Mouse (Mus musculus) lung, embryonic 16.5 days (tissue): ENCODE measurements around the gene Fkbp5. TPM values are rescaled to one million over a fixed set of nuclear protein-coding genes. Genes with fewer than 3 reads are reported as not detected.
A peak's percentile ranks its signal among the peaks of the same experiment; 100 is the strongest.

Experiments used
- ATAC-seq: fragments of 200-750 bp; cut with Nextera tagmentation; 2 replicates; pipeline ENCODE4 v1.8.0; 2017; ENCODE audit warnings: low read depth, mild to moderate bottlenecking, moderate library complexity
- H3K27ac ChIP-seq: fragments of 300-500 bp; sonication (generic); 2 replicates; pipeline ENCODE4 v1.5.1; 2014; ENCODE audit warnings: mild to moderate bottlenecking, control low read depth, low read length
- H3K27me3 ChIP-seq: fragments of 300-500 bp; sonication (generic); 2 replicates; pipeline ENCODE4 v1.6.1; 2014; ENCODE audit warnings: low read depth, low read length, mixed read lengths; ENCODE audit not compliant: control insufficient read depth, insufficient read depth
- H3K36me3 ChIP-seq: fragments of 300-500 bp; sonication (generic); 2 replicates; pipeline ENCODE4 v1.6.1; 2014; ENCODE audit warnings: low read length; ENCODE audit not compliant: control insufficient read depth, insufficient read depth
- H3K4me1 ChIP-seq: fragments of 300-500 bp; sonication (generic); replicated peaks from 2 replicates; pipeline ENCODE4 v1.6.1; 2014; ENCODE audit warnings: low read length, mixed read lengths; ENCODE audit not compliant: control insufficient read depth, insufficient read depth
- H3K4me2 ChIP-seq: fragments of 300-500 bp; sonication (generic); 2 replicates; pipeline ENCODE4 v1.6.1; 2014; ENCODE audit warnings: low read depth, low read length, control low read depth
- H3K4me3 ChIP-seq: fragments of 300-500 bp; sonication (generic); 2 replicates; pipeline ENCODE4 v1.5.1; 2014; ENCODE audit warnings: mild to moderate bottlenecking, low read length, control low read depth
- H3K9ac ChIP-seq: fragments of 300-500 bp; sonication (generic); 2 replicates; pipeline ENCODE4 v1.6.1; 2014; ENCODE audit warnings: low read length, control low read depth
- H3K9me3 ChIP-seq: fragments of 300-500 bp; sonication (generic); 2 replicates; pipeline ENCODE4 v1.6.1; 2016; ENCODE audit warnings: low read length; ENCODE audit not compliant: control insufficient read depth
- WGBS: fragments of 180-500 bp; shearing (Covaris S2); extraction: QIAGEN DNeasy Blood & Tissue Kit; methylation state at CpG from one replicate; pipeline ENCODE4 v1.1.7; 2014; 5-methylcytosine and 5-hydroxymethylcytosine counted together
- polyA plus RNA-seq: library from polyadenylated mRNA; unstranded; fragments of >200 nt; fragmentation: Nextera tagmentation; extraction: Ambion mirVana; gene quantifications from 2 replicates; pipeline ENCODE4 v1.2.1, GENCODE M21; 2015

Fkbp5 gene
- polyA plus RNA-seq, 1 experiment from 2014 or later = 38.5 TPM

GRCm38 (mm10) chr17:28499190-28499589, 18.1 kb downstream of the Fkbp5 start:
- Histone ChIP-seq H3K4me3 (no peak overlapping the region), H3K27ac (no peak overlapping the region), H3K36me3 (no peaks in the 10 kb centered on the region), H3K9ac (no peak overlapping the region), H3K9me3 (no peaks in the 10 kb centered on the region), H3K4me2 (no peak overlapping the region), H3K4me1 (no peaks in the 10 kb centered on the region), H3K27me3 (no peaks in the 10 kb centered on the region)
- no peak for ATAC-seq
- WGBS = 62% methylated on average over 2 of the region's 2 CpGs

DNA sequence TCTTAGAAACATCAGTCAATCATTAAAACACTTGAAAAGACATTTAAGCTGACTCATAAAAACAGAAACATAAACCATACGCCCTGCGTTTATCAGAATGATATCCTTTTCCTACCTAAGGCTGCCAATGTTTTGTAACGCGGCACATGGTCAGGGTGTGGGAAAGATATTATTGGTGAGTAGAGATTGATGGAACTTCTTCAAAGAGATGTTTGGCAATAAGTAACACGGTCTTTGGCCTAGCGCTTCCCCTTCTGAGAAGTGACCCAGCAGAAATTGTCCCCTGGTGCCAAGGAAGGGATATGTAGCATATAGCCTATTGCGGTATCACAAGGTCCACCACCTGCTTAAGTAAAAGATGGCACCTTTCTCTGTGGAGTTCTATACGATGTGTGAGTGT, 21.5 kb downstream of the Fkbp5 start:
- WGBS = 79% methylated on average over 8 of the region's 8 CpGs
- H3K9ac ChIP-seq = no peak overlapping the region
- H3K4me1 ChIP-seq = no peaks in the 10 kb centered on the region
- no peaks in the 10 kb centered on the region for H3K27me3 ChIP-seq
- H3K36me3 ChIP-seq = no peaks in the 10 kb centered on the region
- H3K4me2 ChIP-seq = no peak overlapping the region
- no peaks in the 10 kb centered on the region for H3K9me3 ChIP-seq
- no peak overlapping the region for H3K4me3 ChIP-seq
- no peak overlapping the region for H3K27ac ChIP-seq
- ATAC-seq = no peak

GRCm38 (mm10) chr17:28491035-28491770, 26.1 kb downstream of the Fkbp5 start:
- WGBS = 68% methylated on average over 14 of the region's 14 CpGs
- no peaks in the 10 kb centered on the region for H3K9me3 ChIP-seq
- no peak overlapping the region for H3K9ac ChIP-seq
- no peaks in the 10 kb centered on the region for H3K27me3 ChIP-seq
- H3K4me1 ChIP-seq = peaks cover 3% of the 10 kb centered on the region; the same call in 1 of the 2 replicates
- H3K4me2 ChIP-seq = no peak overlapping the region
- no peak overlapping the region for H3K4me3 ChIP-seq
- ATAC-seq = peak; percentile 57
- H3K36me3 ChIP-seq = no peaks in the 10 kb centered on the region
- no peak overlapping the region for H3K27ac ChIP-seq

DNA sequence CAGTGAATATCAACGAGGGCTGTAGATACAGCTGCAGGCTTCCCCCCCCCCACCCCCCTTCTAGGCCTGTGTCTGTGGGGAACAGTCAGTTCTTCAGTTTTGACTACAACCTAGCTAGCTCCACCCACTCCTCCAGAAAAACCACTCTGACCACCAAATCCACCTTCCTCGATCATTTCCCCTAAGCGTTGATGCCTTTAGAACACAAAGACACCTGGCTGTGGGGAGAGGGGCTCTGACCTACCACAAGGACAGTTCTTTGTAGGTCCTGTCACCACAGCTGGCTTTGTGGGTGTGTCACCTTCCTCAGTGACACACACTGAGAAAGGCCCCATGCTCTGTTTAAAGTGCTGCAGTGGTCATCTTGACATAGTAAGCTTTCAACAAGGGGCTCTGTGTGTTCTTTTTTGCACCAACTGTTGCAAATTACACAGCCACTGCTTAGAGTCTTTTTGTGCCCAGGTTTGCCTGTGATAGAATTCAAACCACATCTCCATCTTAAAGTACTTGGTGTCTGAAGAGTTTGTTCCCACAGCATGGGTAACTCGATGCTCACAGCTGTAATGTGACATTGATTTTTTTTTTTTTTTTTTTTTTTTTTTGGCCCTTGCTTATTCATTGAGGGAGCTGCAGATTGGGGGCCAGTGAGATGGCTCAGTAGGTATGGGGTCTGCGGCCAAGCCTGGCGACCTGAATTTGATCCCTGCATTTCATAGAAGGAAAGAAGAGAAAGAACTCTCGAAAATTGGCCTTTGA, 28.9 kb downstream of the Fkbp5 start:
- no peak for ATAC-seq
- WGBS = 45% methylated on average over 7 of the region's 7 CpGs
- H3K27me3 ChIP-seq = no peaks in the 10 kb centered on the region

DNA sequence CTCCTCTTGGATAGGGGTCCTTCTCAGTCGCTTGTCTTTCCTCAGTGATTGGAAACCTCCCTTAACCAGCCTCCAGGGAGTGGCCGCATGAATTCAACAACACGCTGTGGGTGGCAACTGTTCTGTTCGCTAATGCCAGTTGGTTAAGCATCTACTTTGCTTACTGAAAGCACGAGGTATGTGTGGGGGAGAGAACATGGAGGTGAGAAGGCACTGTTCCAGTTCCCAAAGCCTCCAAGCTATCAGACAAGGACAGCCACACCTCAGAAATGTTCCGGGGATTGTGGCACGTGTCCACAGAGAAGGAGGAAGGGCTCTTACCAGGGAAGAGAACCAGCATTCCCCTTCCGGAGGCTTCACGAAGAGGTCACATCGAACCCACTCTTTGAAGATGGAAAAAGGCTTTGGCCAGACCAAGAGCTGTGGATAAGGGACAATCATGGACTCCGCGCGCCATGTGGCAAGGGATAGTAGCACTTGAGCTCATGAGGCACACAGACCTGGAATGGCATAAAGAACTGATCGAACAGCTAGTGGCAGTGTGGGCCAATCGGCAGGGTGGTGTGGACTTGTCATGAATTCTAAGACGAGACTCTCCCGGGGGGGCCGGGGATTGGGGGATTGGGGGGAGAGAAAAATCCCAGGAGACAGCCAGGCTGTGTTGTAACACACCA, 29.6 kb downstream of the Fkbp5 start:
- WGBS = 85% methylated on average over 18 of the region's 18 CpGs
- Histone ChIP-seq H3K4me1 (peaks cover 9% of the 10 kb centered on the region; the same call in 1 of the 2 replicates), H3K36me3 (no peaks in the 10 kb centered on the region), H3K27ac (no peak overlapping the region), H3K4me2 (no peak overlapping the region), H3K4me3 (no peak overlapping the region), H3K9me3 (no peaks in the 10 kb centered on the region), H3K9ac (no peak overlapping the region), H3K27me3 (no peaks in the 10 kb centered on the region)
- no peak for ATAC-seq

More for the DNA sequence above, 28.9 kb downstream of the Fkbp5 start:
- H3K9me3 ChIP-seq = no peaks in the 10 kb centered on the region
- no peak overlapping the region for H3K27ac ChIP-seq
- H3K4me1 ChIP-seq = peaks cover 8% of the 10 kb centered on the region; the same call in 1 of the 2 replicates
- H3K4me3 ChIP-seq = no peak overlapping the region
- H3K4me2 ChIP-seq = no peak overlapping the region
- H3K36me3 ChIP-seq = no peaks in the 10 kb centered on the region
- H3K9ac ChIP-seq = no peak overlapping the region

GRCm38 (mm10) chr17:28486720-28487119, 30.6 kb downstream of the Fkbp5 start:
- H3K27me3 ChIP-seq = no peaks in the 10 kb centered on the region
- no peak overlapping the region for H3K4me2 ChIP-seq
- no peak overlapping the region for H3K9ac ChIP-seq
- H3K27ac ChIP-seq = no peak overlapping the region
- H3K4me1 ChIP-seq = peaks cover 10% of the 10 kb centered on the region; the same call in 1 of the 2 replicates
- WGBS = 77% methylated on average over 6 of the region's 6 CpGs
- H3K9me3 ChIP-seq = no peaks in the 10 kb centered on the region
- no peaks in the 10 kb centered on the region for H3K36me3 ChIP-seq
- H3K4me3 ChIP-seq = no peak overlapping the region
- no peak for ATAC-seq

- WGBS = under 1% methylated on average over 25 of the region's 58 CpGs
- H3K4me2 ChIP-seq = peak overlapping the region; percentile 64
- H3K27me3 ChIP-seq = no peaks in the 10 kb centered on the region
- H3K27ac ChIP-seq = peak overlapping the region; percentile 83
- ATAC-seq = peak; percentile 99
- H3K4me1 ChIP-seq = peaks cover 10% of the 10 kb centered on the region; the same call in 1 of the 2 replicates
- H3K36me3 ChIP-seq = no peaks in the 10 kb centered on the region
- H3K9ac ChIP-seq = peak overlapping the region; percentile 81
- peak overlapping the region; percentile 92 for H3K4me3 ChIP-seq
- H3K9me3 ChIP-seq = no peaks in the 10 kb centered on the region
Observed at GRCm38 (mm10) chr17:28485977-28486400, 31.3 kb downstream of the Fkbp5 start.

- H3K4me1 ChIP-seq = peaks cover 10% of the 10 kb centered on the region; the same call in 1 of the 2 replicates
- under 1% methylated on average over 49 of the region's 77 CpGs for WGBS
- H3K4me2 ChIP-seq = peak overlapping the region; percentile 64
- peak overlapping the region; percentile 83 for H3K27ac ChIP-seq
- H3K4me3 ChIP-seq = peak overlapping the region; percentile 92
- H3K9me3 ChIP-seq = no peaks in the 10 kb centered on the region
- ATAC-seq = peak; percentile 53
- peak overlapping the region; percentile 81 for H3K9ac ChIP-seq
- no peaks in the 10 kb centered on the region for H3K27me3 ChIP-seq
- no peaks in the 10 kb centered on the region; the same call in 1 of the 2 replicates for H3K36me3 ChIP-seq
Observed at GRCm38 (mm10) chr17:28485446-28485948, 31.8 kb downstream of the Fkbp5 start.
